Mouse (Mus musculus): Measurements from ENCODE around the gene Snf8. TPM values are rescaled to one million over a fixed set of nuclear protein-coding genes. Genes with fewer than 3 reads are reported as not detected.

Snf8 gene
- total and polyA plus RNA-seq, 2 experiments from 2014 or later = 36.7 to 120 TPM

DNA sequence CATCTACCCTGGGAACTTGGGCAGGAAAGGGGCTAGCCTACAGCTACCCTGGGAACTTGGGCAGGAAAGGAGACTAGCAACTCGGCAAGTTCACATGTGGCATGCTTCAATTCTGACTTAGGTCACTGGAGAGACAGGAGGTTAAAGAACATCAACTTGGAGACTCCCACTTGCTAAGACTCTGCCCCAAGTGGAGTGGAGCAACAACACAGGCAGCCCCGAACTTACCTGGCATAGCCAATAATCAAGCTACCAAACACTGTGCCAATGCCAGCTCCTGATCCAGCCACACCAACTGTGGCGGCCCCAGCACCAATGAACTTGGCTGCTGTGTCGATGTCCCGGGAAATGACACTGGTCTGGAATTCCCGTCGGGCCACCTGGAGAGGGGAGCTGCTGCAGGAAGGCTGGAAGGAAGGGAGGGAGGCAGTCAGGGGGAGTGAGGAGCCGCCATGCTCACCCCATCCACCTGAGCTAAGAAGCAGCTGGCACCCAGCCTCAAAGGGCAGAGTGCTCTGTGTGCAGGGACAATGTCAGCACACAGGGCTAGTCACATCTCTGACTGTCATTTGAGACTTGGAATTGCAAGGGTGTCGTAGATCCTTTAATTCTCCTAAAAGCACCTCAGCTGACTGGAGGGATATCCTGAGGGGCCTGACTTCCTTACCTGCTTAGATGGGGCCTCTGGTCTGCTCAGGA, 38.8 kb downstream of the Snf8 start:
- H3K4me1 ChIP-seq (ENCODE audit: insufficient read depth) = peaks cover 10% of the 10 kb centered on the region
- H3K4me2 ChIP-seq (ENCODE audit: low read depth) = no peak overlapping the region
- DNase-seq = no peak
- no peaks in the 10 kb centered on the region for H3K9me3 ChIP-seq (ENCODE audit: low read length)
- no peaks in the 10 kb centered on the region for H3K27me3 ChIP-seq (ENCODE audit: insufficient read depth, low read length)
- no peak for ATAC-seq
- no peak overlapping the region for H3K27ac ChIP-seq (ENCODE audit: low read depth, low read length)
- H3K9ac ChIP-seq = no peak overlapping the region
- no peak for TF ChIP-seq CTCF (IDR thresholded peaks at IDR 0.05; ENCODE audit: low read depth)
- H3K4me3 ChIP-seq (ENCODE audit: low read depth, low read length) = no peak overlapping the region
- peaks cover 8% of the 10 kb centered on the region for H3K36me3 ChIP-seq (ENCODE audit: insufficient read depth)
- 85% methylated on average over 7 of the region's 9 CpGs for WGBS

DNA sequence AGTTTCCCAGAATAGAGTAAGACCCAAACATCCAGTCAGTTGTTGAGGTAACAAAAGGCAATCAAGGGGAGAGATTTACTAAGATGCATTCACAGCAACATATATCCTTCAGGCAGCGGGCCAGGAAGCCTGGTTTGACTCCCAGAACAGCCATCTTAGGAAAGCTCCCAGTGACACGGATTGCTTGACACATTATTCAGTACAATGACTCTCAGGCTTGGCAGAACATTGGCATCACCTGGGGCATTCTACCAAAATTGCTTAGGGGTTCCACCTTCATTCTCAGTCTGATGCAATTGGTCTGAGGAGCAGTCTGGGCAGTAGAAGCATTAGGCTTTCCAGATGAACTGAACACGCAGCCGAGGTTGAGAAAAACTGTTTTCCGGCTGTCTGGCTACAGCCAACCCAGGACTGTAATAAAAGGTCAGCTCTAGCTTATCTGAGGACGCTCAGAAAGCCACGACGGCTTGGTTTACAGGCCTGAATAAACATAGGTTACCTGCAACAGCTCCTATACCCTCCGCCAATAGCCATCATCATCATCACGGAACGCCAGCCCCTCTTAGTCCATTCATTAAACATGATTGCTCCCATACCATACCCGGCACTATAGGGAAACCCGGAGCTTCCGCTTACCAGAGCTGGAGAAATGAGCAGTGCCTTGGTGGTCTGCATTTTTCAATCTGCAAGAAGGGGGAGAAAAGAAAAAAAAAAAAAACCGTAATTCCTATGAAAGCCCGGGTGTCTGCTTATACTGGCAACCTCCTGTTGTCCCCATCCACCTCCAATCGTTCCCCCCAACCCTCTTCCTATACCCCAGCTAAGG, 39.9 kb downstream of the Snf8 start:
- peak overlapping the region; percentile 72 for H3K9ac ChIP-seq
- DNase-seq (no peak), ATAC-seq (no peak)
- peak overlapping the region; percentile 60 for H3K4me3 ChIP-seq (ENCODE audit: low read depth, low read length)
- 27% methylated on average over 17 of the region's 17 CpGs for WGBS
- no peak for TF ChIP-seq CTCF (IDR thresholded peaks at IDR 0.05; ENCODE audit: low read depth)
- H3K27ac ChIP-seq (ENCODE audit: low read depth, low read length) = peak overlapping the region; percentile 72
- H3K36me3 ChIP-seq (ENCODE audit: insufficient read depth) = peaks cover 8% of the 10 kb centered on the region
- peak overlapping the region; percentile 64 for H3K4me2 ChIP-seq (ENCODE audit: low read depth)
- no peaks in the 10 kb centered on the region for H3K27me3 ChIP-seq (ENCODE audit: insufficient read depth, low read length)
- peaks cover 10% of the 10 kb centered on the region for H3K4me1 ChIP-seq (ENCODE audit: insufficient read depth)
- H3K9me3 ChIP-seq (ENCODE audit: low read length) = no peaks in the 10 kb centered on the region

DNA sequence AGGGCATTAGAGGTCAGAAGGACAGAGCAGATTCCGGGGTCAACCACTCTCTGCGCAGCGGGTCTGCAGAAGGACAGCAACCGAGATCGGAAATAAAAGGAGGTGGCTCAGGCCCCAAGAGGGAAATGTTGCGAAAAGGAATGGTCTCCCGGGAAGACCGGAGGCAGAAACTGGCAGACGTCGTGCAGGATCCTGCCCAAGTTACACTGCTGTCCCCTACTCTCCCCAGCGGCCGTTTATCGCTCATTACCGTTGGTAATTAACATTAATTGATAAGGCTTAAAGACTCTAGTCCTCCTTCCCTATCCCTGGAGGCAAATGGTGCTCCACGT, 40.5 kb downstream of the Snf8 start:
- 2% methylated on average over 15 of the region's 15 CpGs for WGBS

DNA sequence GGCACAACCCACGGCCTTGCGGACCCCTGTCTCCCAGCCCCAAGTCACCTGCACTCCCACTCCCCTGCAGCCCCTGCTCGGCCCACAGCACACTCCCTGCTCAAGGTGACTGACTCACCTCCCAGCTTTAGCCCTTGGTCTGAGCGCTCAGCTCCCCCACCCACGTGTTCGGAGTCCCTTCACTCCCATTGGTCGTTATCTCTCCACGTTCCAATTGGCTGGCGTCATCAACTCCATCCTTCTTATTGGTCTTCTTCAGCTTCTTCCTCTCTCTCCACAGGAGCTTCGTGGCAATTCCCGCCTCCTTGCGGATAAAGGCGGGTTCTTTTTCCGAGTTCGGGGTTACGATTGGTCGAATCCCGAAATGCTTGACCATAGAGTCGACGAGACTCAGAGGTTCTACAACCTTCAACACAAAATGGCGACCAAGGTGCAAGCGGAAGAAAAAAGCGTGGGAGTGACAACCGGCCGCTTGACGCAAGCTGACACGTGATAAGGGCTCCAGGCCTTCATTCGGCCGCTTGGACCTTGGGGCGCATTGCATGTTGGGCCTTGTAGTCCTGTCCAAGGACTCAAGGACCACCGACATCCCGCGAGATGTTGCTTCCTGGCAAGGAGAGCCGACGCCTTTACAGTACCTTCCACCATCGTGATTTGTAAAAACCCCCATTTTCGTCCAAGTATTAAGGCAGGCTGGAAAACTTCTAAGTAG, 41.0 kb downstream of the Snf8 start, which contains the start of gene Atp5g1:
Atp5g1 (minus strand) TSS at position 162 of the 712 bp plus-strand sequence.
- DNase-seq (peak; percentile 99), ATAC-seq (peak; percentile 96)
- Histone ChIP-seq H3K9ac (peak within 1 kb of the TSS; percentile 72), H3K9me3 (ENCODE audit: low read length) (no peaks in the 10 kb centered on the region), H3K4me3 (ENCODE audit: low read depth, low read length) (peak within 1 kb of the TSS; percentile 60), H3K36me3 (ENCODE audit: insufficient read depth) (peaks cover 8% of the 10 kb centered on the region), H3K4me1 (ENCODE audit: insufficient read depth) (peaks cover 10% of the 10 kb centered on the region), H3K27me3 (ENCODE audit: insufficient read depth, low read length) (no peaks in the 10 kb centered on the region), H3K4me2 (ENCODE audit: low read depth) (peak within 1 kb of the TSS; percentile 64), H3K27ac (ENCODE audit: low read depth, low read length) (peak within 1 kb of the TSS; percentile 83)
- WGBS = under 1% methylated on average over 37 of the region's 37 CpGs
- TF ChIP-seq CTCF (IDR thresholded peaks at IDR 0.05; ENCODE audit: low read depth) = 0 out of 2 replicates have a peak, but pooled peaks have one; percentile 8

More for the DNA sequence above, 40.5 kb downstream of the Snf8 start:
- no peak for TF ChIP-seq CTCF (IDR thresholded peaks at IDR 0.05; ENCODE audit: low read depth)
- peaks cover 8% of the 10 kb centered on the region for H3K36me3 ChIP-seq (ENCODE audit: insufficient read depth)
- ATAC-seq = no peak
- no peaks in the 10 kb centered on the region for H3K9me3 ChIP-seq (ENCODE audit: low read length)
- peak overlapping the region; percentile 64 for H3K4me2 ChIP-seq (ENCODE audit: low read depth)
- H3K4me1 ChIP-seq (ENCODE audit: insufficient read depth) = peaks cover 10% of the 10 kb centered on the region
- peak overlapping the region; percentile 72 for H3K27ac ChIP-seq (ENCODE audit: low read depth, low read length)
- peak overlapping the region; percentile 72 for H3K9ac ChIP-seq
- H3K27me3 ChIP-seq (ENCODE audit: insufficient read depth, low read length) = no peaks in the 10 kb centered on the region
- H3K4me3 ChIP-seq (ENCODE audit: low read depth, low read length) = peak overlapping the region; percentile 60
- DNase-seq = no peak

DNA sequence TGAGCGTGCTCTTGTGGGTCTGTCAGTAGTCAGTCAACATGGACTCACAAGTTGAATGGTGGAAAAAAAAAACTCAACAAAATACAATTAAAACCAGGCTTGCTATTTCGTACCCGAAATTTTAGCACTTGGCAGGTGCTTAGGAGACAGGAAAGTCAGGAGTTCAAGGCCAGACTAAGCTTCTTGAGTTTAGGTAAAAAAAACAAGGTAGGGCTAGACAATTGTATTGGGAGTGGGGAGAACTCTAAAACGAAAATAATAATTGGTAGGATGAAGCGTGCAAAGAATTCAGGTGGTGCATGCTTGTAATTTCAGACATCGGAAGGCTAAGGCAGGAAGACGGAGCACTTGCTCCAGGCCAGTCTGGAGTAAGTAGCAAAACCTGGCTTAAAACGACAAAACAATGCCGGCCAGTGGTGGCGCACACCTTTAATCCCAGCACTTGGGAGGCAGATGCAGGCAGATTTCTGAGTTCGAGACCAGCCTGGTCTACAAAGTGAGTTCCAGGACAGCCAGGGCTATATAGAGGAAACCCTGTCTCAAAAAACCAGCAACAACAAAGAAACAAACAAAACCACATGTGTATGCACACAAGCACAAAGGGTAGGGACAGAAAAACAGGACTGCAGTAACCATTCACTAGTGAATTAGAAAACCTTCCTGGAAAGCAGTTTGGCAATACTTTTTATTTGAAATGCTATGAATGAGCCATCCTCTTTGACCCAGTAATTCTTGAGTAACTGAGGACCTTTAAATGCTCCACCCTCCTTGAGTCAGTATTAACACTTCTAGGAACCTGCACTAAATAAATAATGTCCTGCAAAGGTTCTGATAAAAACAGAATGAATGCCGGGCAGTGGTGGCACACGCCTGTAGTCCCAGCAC, 41.8 kb downstream of the Snf8 start:
- H3K36me3 ChIP-seq (ENCODE audit: insufficient read depth) = peaks cover 6% of the 10 kb centered on the region
- no peaks in the 10 kb centered on the region for H3K27me3 ChIP-seq (ENCODE audit: insufficient read depth, low read length)
- ATAC-seq = no peak
- H3K4me1 ChIP-seq (ENCODE audit: insufficient read depth) = peaks cover 10% of the 10 kb centered on the region
- H3K27ac ChIP-seq (ENCODE audit: low read depth, low read length) = peak overlapping the region; percentile 83
- peak overlapping the region; percentile 35; the same call in 1 of the 2 replicates for H3K9ac ChIP-seq
- H3K9me3 ChIP-seq (ENCODE audit: low read length) = no peaks in the 10 kb centered on the region
- DNase-seq = no peak
- peak overlapping the region; percentile 32 for H3K4me3 ChIP-seq (ENCODE audit: low read depth, low read length)
- no peak for TF ChIP-seq CTCF (IDR thresholded peaks at IDR 0.05; ENCODE audit: low read depth)
- H3K4me2 ChIP-seq (ENCODE audit: low read depth) = peak overlapping the region; percentile 48
- WGBS = 71% methylated on average over 13 of the region's 13 CpGs

DNA sequence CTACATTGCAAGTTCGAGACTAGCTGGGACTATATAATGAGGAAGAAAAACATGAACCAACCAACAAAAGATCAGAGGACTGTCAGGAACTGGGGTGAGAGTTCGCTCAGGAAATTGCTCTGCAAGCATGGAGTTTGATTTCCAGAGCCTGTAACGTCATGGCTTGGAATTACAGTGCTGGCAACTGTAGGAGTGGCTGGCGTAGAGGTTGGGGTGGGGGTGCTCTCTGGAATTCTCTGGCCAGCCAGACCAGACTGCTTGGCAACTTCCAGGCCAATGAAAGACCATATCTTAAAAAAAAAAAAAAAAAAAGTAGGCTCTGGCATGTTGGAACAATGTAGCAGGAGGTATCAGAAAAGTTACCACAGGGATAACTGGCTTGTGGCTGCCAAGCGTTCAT, 46.1 kb downstream of the Snf8 start:
- Histone ChIP-seq H3K4me1 (ENCODE audit: insufficient read depth) (no peaks in the 10 kb centered on the region), H3K9ac (no peak overlapping the region), H3K9me3 (ENCODE audit: low read length) (no peaks in the 10 kb centered on the region), H3K4me3 (ENCODE audit: low read depth, low read length) (no peak overlapping the region), H3K36me3 (ENCODE audit: insufficient read depth) (no peaks in the 10 kb centered on the region), H3K27ac (ENCODE audit: low read depth, low read length) (no peak overlapping the region), H3K4me2 (ENCODE audit: low read depth) (no peak overlapping the region), H3K27me3 (ENCODE audit: insufficient read depth, low read length) (no peaks in the 10 kb centered on the region)
- DNase-seq (no peak), ATAC-seq (no peak)
- 83% methylated on average over 5 of the region's 5 CpGs for WGBS
- no peak for TF ChIP-seq CTCF (IDR thresholded peaks at IDR 0.05; ENCODE audit: low read depth)

Measured in forebrain, postnatal 0 days (tissue).